In genomic region chr2:21343821-21344220, GRCm38 (mm10) we compare ENCODE assay signal across 17 mouse cellular contexts. TPM values are rescaled to one million over a fixed set of nuclear protein-coding genes. Genes with fewer than 3 reads are reported as not detected.
DNase-seq lines count a peak whose midpoint lies in the region; ATAC-seq lines count a peak whose summit lies in the region.
"Had no signal": no experiment of that assay in that cellular context is flagged by ENCODE, and none has a peak within 500 bp of the region (broad histone marks: within the 10 kb centered on the region; RNA-seq: fewer than 3 reads in every experiment).

No protein-coding gene starts in this region.

- H3K9me3 ChIP-seq in heart, embryonic 12.5 days (replicated peaks), result no peaks in the 10 kb centered on the region
- H3K9me3 ChIP-seq: G1E; heart, embryonic 13.5 days; hindbrain, embryonic 12.5 days; limb, embryonic 15.5 days; neural tube, embryonic 13.5 days had no signal

- no peak overlapping the region for H3K4me2 ChIP-seq in heart, embryonic 12.5 days
- H3K4me2 ChIP-seq: heart, embryonic 13.5 days; hindbrain, embryonic 12.5 days; limb, embryonic 15.5 days; neural tube, embryonic 13.5 days had no signal

- ATAC-seq in heart, embryonic 12.5 days (ENCODE audit: insufficient number of reproducible peaks, low FRiP score), result no peak

- H3K27me3 ChIP-seq in heart, embryonic 12.5 days (replicated peaks), result no peaks in the 10 kb centered on the region
- H3K27me3 ChIP-seq: heart, embryonic 13.5 days; hindbrain, embryonic 12.5 days; limb, embryonic 15.5 days; neural tube, embryonic 13.5 days had no signal

- intact Hi-C loops in heart, postnatal 10 days (cut with DNase I), result no loop called here

- no peak overlapping the region for H3K9ac ChIP-seq in heart, embryonic 12.5 days
- H3K9ac ChIP-seq: heart, embryonic 13.5 days; hindbrain, embryonic 12.5 days; limb, embryonic 15.5 days; neural tube, embryonic 13.5 days had no signal

- no peak overlapping the region for H3K27ac ChIP-seq in heart, embryonic 12.5 days (ENCODE audit: poor library complexity, severe bottlenecking)
- H3K27ac ChIP-seq: heart, embryonic 13.5 days; hindbrain, embryonic 12.5 days; limb, embryonic 15.5 days; neural tube, embryonic 13.5 days had no signal

- 55% methylated on average over 5 of the region's 5 CpGs for WGBS in heart, embryonic 12.5 days

- H3K4me3 ChIP-seq in heart, embryonic 12.5 days, result no peak overlapping the region
- H3K4me3 ChIP-seq: heart, embryonic 13.5 days; hindbrain, embryonic 12.5 days; limb, embryonic 15.5 days; neural tube, embryonic 13.5 days had no signal

- H3K36me3 ChIP-seq in heart, embryonic 12.5 days, result no peaks in the 10 kb centered on the region
- H3K36me3 ChIP-seq: G1E; heart, embryonic 13.5 days; hindbrain, embryonic 12.5 days; limb, embryonic 15.5 days; neural tube, embryonic 13.5 days had no signal

- peak; percentile 3 for DNase-seq in heart, postnatal 10 days
- peak; percentile 98 for DNase-seq in cerebellum, adult 9-10 months
- DNase-seq in left cerebral cortex, adult 18-20 months (ENCODE audit: low spot score in 2 of 2), result peak; percentile 46 to 68
- DNase-seq in right cerebral cortex, postnatal 14 days, result peak; percentile 11
- no peak for DNase-seq in kidney, adult 11 months
- DNase-seq in c-Kit-positive CD71-positive TER-119-positive erythroid progenitor cells, embryonic 14.5 days (ENCODE audit: low spot score), result no peak
- no peak for DNase-seq in kidney, adult 8-10 months
- DNase-seq: adrenal gland, postnatal 14 days; lung, adult 2 months had no signal

- H3K4me1 ChIP-seq in heart, embryonic 12.5 days (replicated peaks), result no peaks in the 10 kb centered on the region
- H3K4me1 ChIP-seq: heart, embryonic 13.5 days; hindbrain, embryonic 12.5 days; limb, embryonic 15.5 days; neural tube, embryonic 13.5 days had no signal

RNA-seq across cellular contexts. Expression of gene Gpr158, which starts 23.5 kb away (rescaled TPM):
- under 1 TPM in 1 of 2 experiments, not detected in 1; 0.05 TPM for total RNA-seq in heart, postnatal 10 days (2021)
- not detected in 2 replicates for polyA plus RNA-seq in heart, embryonic 12.5 days (2016; fragmentation: Nextera tagmentation; extraction: Ambion mirVana)
- 100 to 1,000 TPM; 112 to 122 TPM for total RNA-seq in left cerebral cortex, adult 18-20 months (2021)
- total RNA-seq: megakaryocyte progenitor cell, adult 5-6 weeks had no signal
- polyA plus RNA-seq: heart, embryonic 13.5 days; kidney, embryonic 14.5 days; lung, adult 2 months had no signal

Comparison
In these comparisons a context has a peak if more than half of its experiments do, and no peak if none do; other contexts are left out.
1. DNase-seq: peak in heart, postnatal 10 days (2 of 2), cerebellum, adult 9-10 months (single experiment), left cerebral cortex, adult 18-20 months (2 of 2) and right cerebral cortex, postnatal 14 days (single experiment); none in kidney, adult 11 months (single experiment), c-Kit-positive CD71-positive TER-119-positive erythroid progenitor cells, embryonic 14.5 days (single experiment) and kidney, adult 8-10 months (0 of 2).
2. RNA of gene Gpr158, which starts 23.5 kb away (total RNA-seq): 112 to 122 TPM in left cerebral cortex, adult 18-20 months; 0.05 TPM in heart, postnatal 10 days; every median in the first group is over 100 times any median in the second.